Mouse (Mus musculus) neutrophil, adult 65 days (primary cell): ENCODE data around the gene Prl6a1. TPM values are rescaled to one million over a fixed set of nuclear protein-coding genes. Genes with fewer than 3 reads are reported as not detected.

Experiments used
- total RNA-seq: library from RNA; stranded (reverse); gene quantifications from 2 replicates; pipeline ENCODE4 v1.2.4, GENCODE M21; 2023

The Prl6a1 gene
- not detected in 2 replicates for total RNA-seq

GRCm38 (mm10) chr13:27312334-27313225 is at the start of gene Prl6a1:
Gene Prl6a1, plus strand, starts transcription at chr13:27312627.

DNA sequence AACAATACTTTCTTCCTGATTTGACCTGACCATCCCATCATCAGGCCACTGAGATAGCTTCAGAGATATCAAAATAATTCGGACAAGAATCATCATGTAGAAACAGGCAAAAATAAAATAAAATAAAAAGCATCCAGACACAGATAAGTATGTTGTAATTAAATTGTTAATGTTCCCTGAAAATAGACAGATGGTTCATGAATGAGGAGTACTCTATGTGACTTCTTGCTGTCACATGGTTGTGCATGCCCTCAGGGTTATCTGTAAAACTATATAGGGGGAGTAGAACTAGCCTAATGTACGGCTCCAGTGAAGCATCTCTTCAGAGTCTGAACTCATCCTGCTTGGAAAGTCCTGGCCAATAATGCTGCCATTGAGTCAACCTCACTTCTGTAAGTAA is 32.9 kb downstream of the Prl6a1 start, which contains the start of gene Prl8a2:
Gene Prl8a2 (plus strand): TSS at position 301 of the 400 bp plus-strand sequence.

Other genes starting within 250 kb of the Prl6a1 start
- gene Prl3d1, start 218.4 kb upstream of the Prl6a1 start, total RNA-seq, result not detected in 2 replicates
- not detected in 2 replicates for gene Prl3d2, start 190.9 kb upstream of the Prl6a1 start, total RNA-seq
- gene Prl3d3, start 155.8 kb upstream of the Prl6a1 start, total RNA-seq, result not detected in 2 replicates
- not detected in 2 replicates for gene Prl3c1, start 116.0 kb upstream of the Prl6a1 start, total RNA-seq
- not detected in 2 replicates for gene Prl3b1, start 70.8 kb upstream of the Prl6a1 start, total RNA-seq
- not detected in 2 replicates for gene Prl3a1, start 53.2 kb upstream of the Prl6a1 start, total RNA-seq
- not detected in 2 replicates for gene Prl8a2, start 33.0 kb downstream of the Prl6a1 start, total RNA-seq
- gene Prl2b1, start 78.2 kb downstream of the Prl6a1 start, total RNA-seq, result not detected in 2 replicates
- not detected in 2 replicates for gene Prl8a6, start 126.1 kb downstream of the Prl6a1 start, total RNA-seq
- gene Prl8a8, start 200.6 kb downstream of the Prl6a1 start, total RNA-seq, result not detected in 2 replicates